Mouse (Mus musculus): ENCODE measurements around the gene Gm20388. TPM values are rescaled to one million over a fixed set of nuclear protein-coding genes. Genes with fewer than 3 reads are reported as not detected.

Gene Gm20388
- polyA plus RNA-seq, 1 experiment = 28.1 TPM

GRCm38 (mm10) chr8:123137645-123138077, 3227.0 kb downstream of the Gm20388 start:
- no peak for TF ChIP-seq EP300 (IDR thresholded peaks at IDR 0.05; ENCODE audit: insufficient read depth, low read depth, low read length)
- no peak for TF ChIP-seq CTCF (IDR thresholded peaks at IDR 0.05; ENCODE audit: low read depth, low read length)
- TF ChIP-seq POLR2A (IDR thresholded peaks at IDR 0.05; ENCODE audit: insufficient read depth, low read length) = no peak
- Histone ChIP-seq H3K4me1 (ENCODE audit: control insufficient read depth, insufficient read depth, low read length) (no peaks in the 10 kb centered on the region), H3K36me3 (ENCODE audit: control insufficient read depth, insufficient read depth, low read length, poor library complexity, severe bottlenecking) (no peaks in the 10 kb centered on the region), H3K9me3 (replicated peaks; ENCODE audit: control insufficient read depth, insufficient read depth, low read length, poor library complexity, severe bottlenecking) (no peaks in the 10 kb centered on the region), H3K27ac (ENCODE audit: insufficient read depth, low read length) (no peak overlapping the region), H3K4me3 (ENCODE audit: low read depth, low read length) (no peak overlapping the region), H3K27me3 (ENCODE audit: control insufficient read depth, insufficient read depth, low read length, poor library complexity, severe bottlenecking) (no peaks in the 10 kb centered on the region), H3K9ac (ENCODE audit: low read depth, poor library complexity, severe bottlenecking) (no peak overlapping the region)

GRCm38 (mm10) chr8:123138741-123139140, 3228.1 kb downstream of the Gm20388 start:
- Histone ChIP-seq H3K36me3 (ENCODE audit: control insufficient read depth, insufficient read depth, low read length, poor library complexity, severe bottlenecking) (no peaks in the 10 kb centered on the region), H3K27me3 (ENCODE audit: control insufficient read depth, insufficient read depth, low read length, poor library complexity, severe bottlenecking) (no peaks in the 10 kb centered on the region), H3K27ac (ENCODE audit: insufficient read depth, low read length) (no peak overlapping the region), H3K4me3 (ENCODE audit: low read depth, low read length) (no peak overlapping the region), H3K9me3 (replicated peaks; ENCODE audit: control insufficient read depth, insufficient read depth, low read length, poor library complexity, severe bottlenecking) (no peaks in the 10 kb centered on the region), H3K9ac (ENCODE audit: low read depth, poor library complexity, severe bottlenecking) (no peak overlapping the region), H3K4me1 (ENCODE audit: control insufficient read depth, insufficient read depth, low read length) (no peaks in the 10 kb centered on the region)
- TF ChIP-seq POLR2A (IDR thresholded peaks at IDR 0.05; ENCODE audit: insufficient read depth, low read length) = no peak
- TF ChIP-seq CTCF (IDR thresholded peaks at IDR 0.05; ENCODE audit: low read depth, low read length) = no peak
- TF ChIP-seq EP300 (IDR thresholded peaks at IDR 0.05; ENCODE audit: insufficient read depth, low read depth, low read length) = no peak

- TF ChIP-seq CTCF (IDR thresholded peaks at IDR 0.05; ENCODE audit: low read depth, low read length) (no peak), EP300 (IDR thresholded peaks at IDR 0.05; ENCODE audit: insufficient read depth, low read depth, low read length) (no peak), POLR2A (IDR thresholded peaks at IDR 0.05; ENCODE audit: insufficient read depth, low read length) (no peak)
- H3K27ac ChIP-seq (ENCODE audit: insufficient read depth, low read length) = no peak overlapping the region
These were observed 3231.3 kb downstream of the Gm20388 start for GRCm38 (mm10) chr8:123141741-123142462.

GRCm38 (mm10) chr8:123145279-123145678, 3234.6 kb downstream of the Gm20388 start:
- no peaks in the 10 kb centered on the region for H3K27me3 ChIP-seq (ENCODE audit: control insufficient read depth, insufficient read depth, low read length, poor library complexity, severe bottlenecking)
- no peak overlapping the region for H3K9ac ChIP-seq (ENCODE audit: low read depth, poor library complexity, severe bottlenecking)
- no peak overlapping the region for H3K4me3 ChIP-seq (ENCODE audit: low read depth, low read length)
- peaks cover 2% of the 10 kb centered on the region for H3K4me1 ChIP-seq (ENCODE audit: control insufficient read depth, insufficient read depth, low read length)
- no peak for TF ChIP-seq POLR2A (IDR thresholded peaks at IDR 0.05; ENCODE audit: insufficient read depth, low read length)
- peak; percentile 39 for TF ChIP-seq CTCF (IDR thresholded peaks at IDR 0.05; ENCODE audit: low read depth, low read length)
- no peak overlapping the region for H3K27ac ChIP-seq (ENCODE audit: insufficient read depth, low read length)
- no peaks in the 10 kb centered on the region for H3K36me3 ChIP-seq (ENCODE audit: control insufficient read depth, insufficient read depth, low read length, poor library complexity, severe bottlenecking)
- no peaks in the 10 kb centered on the region for H3K9me3 ChIP-seq (replicated peaks; ENCODE audit: control insufficient read depth, insufficient read depth, low read length, poor library complexity, severe bottlenecking)

More at GRCm38 (mm10) chr8:123141741-123142462, 3231.3 kb downstream of the Gm20388 start:
- no peaks in the 10 kb centered on the region for H3K9me3 ChIP-seq (replicated peaks; ENCODE audit: control insufficient read depth, insufficient read depth, low read length, poor library complexity, severe bottlenecking)
- no peak overlapping the region for H3K9ac ChIP-seq (ENCODE audit: low read depth, poor library complexity, severe bottlenecking)
- H3K4me3 ChIP-seq (ENCODE audit: low read depth, low read length) = no peak overlapping the region
- no peaks in the 10 kb centered on the region for H3K36me3 ChIP-seq (ENCODE audit: control insufficient read depth, insufficient read depth, low read length, poor library complexity, severe bottlenecking)
- H3K4me1 ChIP-seq (ENCODE audit: control insufficient read depth, insufficient read depth, low read length) = no peaks in the 10 kb centered on the region
- H3K27me3 ChIP-seq (ENCODE audit: control insufficient read depth, insufficient read depth, low read length, poor library complexity, severe bottlenecking) = no peaks in the 10 kb centered on the region

- Histone ChIP-seq H3K4me1 (ENCODE audit: control insufficient read depth, insufficient read depth, low read length) (peaks cover 2% of the 10 kb centered on the region), H3K27me3 (ENCODE audit: control insufficient read depth, insufficient read depth, low read length, poor library complexity, severe bottlenecking) (no peaks in the 10 kb centered on the region), H3K9ac (ENCODE audit: low read depth, poor library complexity, severe bottlenecking) (no peak overlapping the region), H3K4me3 (ENCODE audit: low read depth, low read length) (no peak overlapping the region), H3K36me3 (ENCODE audit: control insufficient read depth, insufficient read depth, low read length, poor library complexity, severe bottlenecking) (no peaks in the 10 kb centered on the region), H3K9me3 (replicated peaks; ENCODE audit: control insufficient read depth, insufficient read depth, low read length, poor library complexity, severe bottlenecking) (no peaks in the 10 kb centered on the region), H3K27ac (ENCODE audit: insufficient read depth, low read length) (no peak overlapping the region)
- TF ChIP-seq CTCF (IDR thresholded peaks at IDR 0.05; ENCODE audit: low read depth, low read length) = no peak
- TF ChIP-seq EP300 (IDR thresholded peaks at IDR 0.05; ENCODE audit: insufficient read depth, low read depth, low read length) = no peak
- TF ChIP-seq POLR2A (IDR thresholded peaks at IDR 0.05; ENCODE audit: insufficient read depth, low read length) = no peak
These were observed 3235.7 kb downstream of the Gm20388 start for GRCm38 (mm10) chr8:123146390-123146789.

- no peaks in the 10 kb centered on the region for H3K9me3 ChIP-seq (replicated peaks; ENCODE audit: control insufficient read depth, insufficient read depth, low read length, poor library complexity, severe bottlenecking)
- no peaks in the 10 kb centered on the region for H3K27me3 ChIP-seq (ENCODE audit: control insufficient read depth, insufficient read depth, low read length, poor library complexity, severe bottlenecking)
These were observed 3240.1 kb downstream of the Gm20388 start for GRCm38 (mm10) chr8:123150737-123151171.

More at GRCm38 (mm10) chr8:123150737-123151171, 3240.1 kb downstream of the Gm20388 start:
- Histone ChIP-seq H3K4me1 (ENCODE audit: control insufficient read depth, insufficient read depth, low read length) (peaks cover 2% of the 10 kb centered on the region), H3K36me3 (ENCODE audit: control insufficient read depth, insufficient read depth, low read length, poor library complexity, severe bottlenecking) (no peaks in the 10 kb centered on the region), H3K4me3 (ENCODE audit: low read depth, low read length) (no peak overlapping the region), H3K9ac (ENCODE audit: low read depth, poor library complexity, severe bottlenecking) (no peak overlapping the region), H3K27ac (ENCODE audit: insufficient read depth, low read length) (no peak overlapping the region)
- no peak for TF ChIP-seq CTCF (IDR thresholded peaks at IDR 0.05; ENCODE audit: low read depth, low read length)
- no peak for TF ChIP-seq POLR2A (IDR thresholded peaks at IDR 0.05; ENCODE audit: insufficient read depth, low read length)
- no peak for TF ChIP-seq EP300 (IDR thresholded peaks at IDR 0.05; ENCODE audit: insufficient read depth, low read depth, low read length)

Data from ES-Bruce4 (cell line).